Mouse (Mus musculus): Measurements from ENCODE around the gene Agr2. TPM values are rescaled to one million over a fixed set of nuclear protein-coding genes. Genes with fewer than 3 reads are reported as not detected.

Gene Agr2
- polyA plus RNA-seq, 1 experiment = not detected

- Histone ChIP-seq H3K4me3 (replicated peaks; ENCODE audit: control insufficient read depth, low read depth, low read length) (no peak overlapping the region), H3K4me1 (ENCODE audit: control insufficient read depth, insufficient read depth, low read length) (peaks cover 2% of the 10 kb centered on the region), H3K27ac (ENCODE audit: control insufficient read depth, insufficient read depth, low read depth, low read length, poor library complexity) (no peak overlapping the region)
- TF ChIP-seq POLR2A (IDR thresholded peaks at IDR 0.05; ENCODE audit: borderline replicate concordance, control insufficient read depth, low read depth, low read length) (no peak), CTCF (IDR thresholded peaks at IDR 0.05; ENCODE audit: control insufficient read depth, insufficient read depth, low read length) (no peak)
- 19% methylated on average over 5 of the region's 5 CpGs for WGBS
Measured at GRCm38 (mm10) chr12:36028968-36029645, 36.4 kb downstream of the Agr2 start.

GRCm38 (mm10) chr12:36029687-36030086, 37.0 kb downstream of the Agr2 start:
- TF ChIP-seq CTCF (IDR thresholded peaks at IDR 0.05; ENCODE audit: control insufficient read depth, insufficient read depth, low read length) (no peak), POLR2A (IDR thresholded peaks at IDR 0.05; ENCODE audit: borderline replicate concordance, control insufficient read depth, low read depth, low read length) (no peak)
- WGBS = 12% methylated on average over 6 of the region's 6 CpGs
- H3K4me3 ChIP-seq (replicated peaks; ENCODE audit: control insufficient read depth, low read depth, low read length) = no peak overlapping the region
- H3K27ac ChIP-seq (ENCODE audit: control insufficient read depth, insufficient read depth, low read depth, low read length, poor library complexity) = no peak overlapping the region
- H3K4me1 ChIP-seq (ENCODE audit: control insufficient read depth, insufficient read depth, low read length) = peaks cover 2% of the 10 kb centered on the region

GRCm38 (mm10) chr12:36030660-36031363, 38.1 kb downstream of the Agr2 start:
- peaks cover 2% of the 10 kb centered on the region for H3K4me1 ChIP-seq (ENCODE audit: control insufficient read depth, insufficient read depth, low read length)
- WGBS = 81% methylated on average over 12 of the region's 12 CpGs
- no peak for TF ChIP-seq CTCF (IDR thresholded peaks at IDR 0.05; ENCODE audit: control insufficient read depth, insufficient read depth, low read length)
- TF ChIP-seq POLR2A (IDR thresholded peaks at IDR 0.05; ENCODE audit: borderline replicate concordance, control insufficient read depth, low read depth, low read length) = no peak

GRCm38 (mm10) chr12:36032419-36032818, 39.7 kb downstream of the Agr2 start:
- Histone ChIP-seq H3K27ac (ENCODE audit: control insufficient read depth, insufficient read depth, low read depth, low read length, poor library complexity) (no peak overlapping the region), H3K4me1 (ENCODE audit: control insufficient read depth, insufficient read depth, low read length) (peaks cover 8% of the 10 kb centered on the region), H3K4me3 (replicated peaks; ENCODE audit: control insufficient read depth, low read depth, low read length) (no peak overlapping the region)
- WGBS = 21% methylated on average over 4 of the region's 4 CpGs
- no peak for TF ChIP-seq CTCF (IDR thresholded peaks at IDR 0.05; ENCODE audit: control insufficient read depth, insufficient read depth, low read length)
- TF ChIP-seq POLR2A (IDR thresholded peaks at IDR 0.05; ENCODE audit: borderline replicate concordance, control insufficient read depth, low read depth, low read length) = no peak

More at GRCm38 (mm10) chr12:36030660-36031363, 38.1 kb downstream of the Agr2 start:
- no peak overlapping the region for H3K27ac ChIP-seq (ENCODE audit: control insufficient read depth, insufficient read depth, low read depth, low read length, poor library complexity)
- no peak overlapping the region for H3K4me3 ChIP-seq (replicated peaks; ENCODE audit: control insufficient read depth, low read depth, low read length)

- TF ChIP-seq POLR2A (IDR thresholded peaks at IDR 0.05; ENCODE audit: borderline replicate concordance, control insufficient read depth, low read depth, low read length) (no peak), CTCF (IDR thresholded peaks at IDR 0.05; ENCODE audit: control insufficient read depth, insufficient read depth, low read length) (no peak)
- Histone ChIP-seq H3K27ac (ENCODE audit: control insufficient read depth, insufficient read depth, low read depth, low read length, poor library complexity) (no peak overlapping the region), H3K4me1 (ENCODE audit: control insufficient read depth, insufficient read depth, low read length) (peaks cover 8% of the 10 kb centered on the region), H3K4me3 (replicated peaks; ENCODE audit: control insufficient read depth, low read depth, low read length) (no peak overlapping the region)
- 46% methylated on average over 6 of the region's 6 CpGs for WGBS
Measured at GRCm38 (mm10) chr12:36035501-36035900, 42.8 kb downstream of the Agr2 start.

- Histone ChIP-seq H3K4me3 (replicated peaks; ENCODE audit: control insufficient read depth, low read depth, low read length) (no peak overlapping the region), H3K4me1 (ENCODE audit: control insufficient read depth, insufficient read depth, low read length) (peaks cover 8% of the 10 kb centered on the region), H3K27ac (ENCODE audit: control insufficient read depth, insufficient read depth, low read depth, low read length, poor library complexity) (no peak overlapping the region)
- TF ChIP-seq POLR2A (IDR thresholded peaks at IDR 0.05; ENCODE audit: borderline replicate concordance, control insufficient read depth, low read depth, low read length) (no peak), CTCF (IDR thresholded peaks at IDR 0.05; ENCODE audit: control insufficient read depth, insufficient read depth, low read length) (no peak)
- WGBS = 90% methylated on average over 7 of the region's 7 CpGs
Measured at GRCm38 (mm10) chr12:36036121-36036520, 43.4 kb downstream of the Agr2 start.

GRCm38 (mm10) chr12:36036776-36037175, 44.1 kb downstream of the Agr2 start:
- H3K4me3 ChIP-seq (replicated peaks; ENCODE audit: control insufficient read depth, low read depth, low read length) = peak overlapping the region; percentile 68
- H3K27ac ChIP-seq (ENCODE audit: control insufficient read depth, insufficient read depth, low read depth, low read length, poor library complexity) = peak overlapping the region; percentile 71

GRCm38 (mm10) chr12:36039541-36040084, 46.9 kb downstream of the Agr2 start:
- H3K27ac ChIP-seq (ENCODE audit: control insufficient read depth, insufficient read depth, low read depth, low read length, poor library complexity) = peak overlapping the region; percentile 90
- WGBS = 4% methylated on average over 9 of the region's 9 CpGs
- peak overlapping the region; percentile 36 for H3K4me3 ChIP-seq (replicated peaks; ENCODE audit: control insufficient read depth, low read depth, low read length)
- no peak for TF ChIP-seq POLR2A (IDR thresholded peaks at IDR 0.05; ENCODE audit: borderline replicate concordance, control insufficient read depth, low read depth, low read length)
- TF ChIP-seq CTCF (IDR thresholded peaks at IDR 0.05; ENCODE audit: control insufficient read depth, insufficient read depth, low read length) = no peak
- peaks cover 5% of the 10 kb centered on the region for H3K4me1 ChIP-seq (ENCODE audit: control insufficient read depth, insufficient read depth, low read length)

More at GRCm38 (mm10) chr12:36036776-36037175, 44.1 kb downstream of the Agr2 start:
- H3K4me1 ChIP-seq (ENCODE audit: control insufficient read depth, insufficient read depth, low read length) = peaks cover 8% of the 10 kb centered on the region
- TF ChIP-seq POLR2A (IDR thresholded peaks at IDR 0.05; ENCODE audit: borderline replicate concordance, control insufficient read depth, low read depth, low read length) = no peak
- TF ChIP-seq CTCF (IDR thresholded peaks at IDR 0.05; ENCODE audit: control insufficient read depth, insufficient read depth, low read length) = peak; percentile 22; the same call in 1 of the 2 replicates
- WGBS = 6% methylated on average over 10 of the region's 10 CpGs

Data from bone marrow, adult 2 months (tissue).